Mouse (Mus musculus): ENCODE data around the gene B4gat1. TPM values are rescaled to one million over a fixed set of nuclear protein-coding genes. Genes with fewer than 3 reads are reported as not detected.

Gene B4gat1
- polyA plus RNA-seq, 1 experiment from 2014 or later: 44.8 TPM

DNA sequence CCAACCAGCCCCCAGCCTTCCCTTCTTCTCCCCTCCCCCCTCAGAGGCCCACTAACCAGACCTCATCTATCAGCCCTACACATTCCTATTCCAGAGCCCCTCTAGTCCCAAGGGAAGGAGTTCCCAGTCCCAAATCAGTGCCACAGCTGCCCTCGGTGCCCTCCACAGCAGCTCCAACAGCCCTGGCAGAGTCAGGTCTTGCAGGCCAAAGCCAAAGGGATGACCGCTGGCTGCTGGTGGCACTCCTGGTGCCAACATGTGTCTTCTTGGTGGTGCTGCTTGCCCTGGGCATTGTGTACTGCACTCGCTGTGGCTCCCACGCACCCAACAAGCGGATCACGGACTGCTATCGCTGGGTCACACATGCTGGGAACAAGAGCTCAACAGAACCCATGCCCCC is 31.4 kb downstream of the B4gat1 start:
- H3K36me3 ChIP-seq (ENCODE audit: control insufficient read depth, insufficient read depth, low read length): no peaks in the 10 kb centered on the region
- H3K27ac ChIP-seq (ENCODE audit: low read depth, low read length): peak overlapping the region; percentile 42; the same call in 1 of the 2 replicates
- H3K4me2 ChIP-seq (replicated peaks; ENCODE audit: low read depth, low read length): peak overlapping the region; percentile 52
- peaks cover 9% of the 10 kb centered on the region for H3K27me3 ChIP-seq (ENCODE audit: control insufficient read depth, insufficient read depth, low read length)
- no peaks in the 10 kb centered on the region for H3K9me3 ChIP-seq (ENCODE audit: control insufficient read depth, low read length)
- H3K4me1 ChIP-seq (ENCODE audit: control insufficient read depth, insufficient read depth, low read length): peaks cover 45% of the 10 kb centered on the region
- H3K4me3 ChIP-seq (ENCODE audit: low read length): peak overlapping the region; percentile 46
- no peak for ATAC-seq (ENCODE audit: low FRiP score, low TSS enrichment)
- WGBS: 82% methylated on average over 7 of the region's 7 CpGs
- peak overlapping the region; percentile 51; the same call in 1 of the 2 replicates for H3K9ac ChIP-seq (ENCODE audit: low read depth, low read length)

DNA sequence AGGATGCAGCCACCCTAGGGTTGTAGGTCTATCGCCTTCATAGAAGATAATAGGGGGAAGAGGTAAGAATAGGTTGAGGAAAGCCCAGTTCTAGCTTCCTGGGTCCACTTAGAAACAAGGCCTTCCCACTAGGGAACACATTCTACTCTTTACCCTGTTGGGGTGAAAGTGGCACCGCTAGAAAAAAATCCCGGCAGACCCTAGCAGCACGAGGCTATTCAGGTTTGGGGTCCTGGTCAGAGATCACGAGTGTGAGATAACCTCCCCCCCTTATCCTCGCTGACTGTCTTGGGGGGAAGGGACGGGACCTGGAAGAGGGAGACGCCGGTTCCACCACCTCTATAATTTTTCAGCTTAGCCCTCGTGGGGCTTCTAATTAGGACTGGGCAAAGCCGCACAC is 32.5 kb downstream of the B4gat1 start:
- peak overlapping the region; percentile 82 for H3K27ac ChIP-seq (ENCODE audit: low read depth, low read length)
- peaks cover 12% of the 10 kb centered on the region for H3K27me3 ChIP-seq (ENCODE audit: control insufficient read depth, insufficient read depth, low read length)
- H3K4me1 ChIP-seq (ENCODE audit: control insufficient read depth, insufficient read depth, low read length): peaks cover 37% of the 10 kb centered on the region

DNA sequence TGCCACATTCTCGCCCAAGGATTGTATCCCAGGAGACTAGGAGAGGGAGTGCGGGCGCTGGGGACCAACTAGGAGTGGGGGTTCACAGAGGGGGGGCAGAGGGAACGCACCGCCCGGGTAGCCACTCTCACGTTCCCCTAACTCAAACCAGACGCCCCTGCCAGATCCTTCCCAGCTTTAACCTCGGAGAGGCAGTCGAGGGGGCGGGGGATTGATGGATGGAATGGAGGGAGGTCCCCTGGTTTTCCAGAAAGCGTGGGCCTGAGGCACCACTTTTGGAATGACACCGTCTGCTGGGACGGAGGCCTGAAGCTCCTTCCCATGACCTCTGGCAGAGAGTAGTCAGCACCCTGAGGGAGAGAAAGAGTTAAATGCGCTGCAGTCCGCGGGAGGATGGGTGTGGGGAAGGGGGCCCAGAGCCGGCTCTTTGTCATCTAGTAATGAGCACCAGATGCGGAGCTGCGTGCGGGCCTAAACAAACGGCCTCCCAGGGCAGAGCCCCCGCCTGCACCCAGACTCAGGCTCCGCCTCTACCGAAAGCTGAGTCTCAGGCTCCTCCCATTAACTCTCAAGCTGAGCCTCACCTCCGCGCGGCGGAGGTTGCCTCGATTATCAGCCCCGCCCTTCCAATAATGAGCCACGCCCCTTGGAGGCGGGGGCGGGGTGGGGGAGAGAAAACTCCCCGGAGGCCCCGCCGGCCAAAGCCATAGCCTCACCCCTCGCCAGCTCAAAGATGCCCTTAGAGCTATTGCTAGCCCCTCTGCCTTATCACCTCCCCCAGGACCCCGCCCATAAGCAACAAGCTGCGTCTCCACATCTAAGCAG is 33.1 kb downstream of the B4gat1 start:
- WGBS: 2% methylated on average over 40 of the region's 40 CpGs
- no peaks in the 10 kb centered on the region for H3K9me3 ChIP-seq (ENCODE audit: control insufficient read depth, low read length)
- H3K4me1 ChIP-seq (ENCODE audit: control insufficient read depth, insufficient read depth, low read length): peaks cover 37% of the 10 kb centered on the region
- H3K27me3 ChIP-seq (ENCODE audit: control insufficient read depth, insufficient read depth, low read length): peaks cover 12% of the 10 kb centered on the region
- ATAC-seq (ENCODE audit: low FRiP score, low TSS enrichment): peak; percentile 84
- H3K9ac ChIP-seq (ENCODE audit: low read depth, low read length): peak overlapping the region; percentile 51
- peak overlapping the region; percentile 52 for H3K4me2 ChIP-seq (replicated peaks; ENCODE audit: low read depth, low read length)
- H3K36me3 ChIP-seq (ENCODE audit: control insufficient read depth, insufficient read depth, low read length): no peaks in the 10 kb centered on the region
- H3K4me3 ChIP-seq (ENCODE audit: low read length): peak overlapping the region; percentile 46
- H3K27ac ChIP-seq (ENCODE audit: low read depth, low read length): peak overlapping the region; percentile 82

More for the DNA sequence above, 32.5 kb downstream of the B4gat1 start:
- H3K36me3 ChIP-seq (ENCODE audit: control insufficient read depth, insufficient read depth, low read length): no peaks in the 10 kb centered on the region
- peak overlapping the region; percentile 52 for H3K4me2 ChIP-seq (replicated peaks; ENCODE audit: low read depth, low read length)
- no peak for ATAC-seq (ENCODE audit: low FRiP score, low TSS enrichment)
- WGBS: 12% methylated on average over 11 of the region's 11 CpGs
- peak overlapping the region; percentile 46 for H3K4me3 ChIP-seq (ENCODE audit: low read length)
- H3K9ac ChIP-seq (ENCODE audit: low read depth, low read length): peak overlapping the region; percentile 51
- H3K9me3 ChIP-seq (ENCODE audit: control insufficient read depth, low read length): no peaks in the 10 kb centered on the region

DNA sequence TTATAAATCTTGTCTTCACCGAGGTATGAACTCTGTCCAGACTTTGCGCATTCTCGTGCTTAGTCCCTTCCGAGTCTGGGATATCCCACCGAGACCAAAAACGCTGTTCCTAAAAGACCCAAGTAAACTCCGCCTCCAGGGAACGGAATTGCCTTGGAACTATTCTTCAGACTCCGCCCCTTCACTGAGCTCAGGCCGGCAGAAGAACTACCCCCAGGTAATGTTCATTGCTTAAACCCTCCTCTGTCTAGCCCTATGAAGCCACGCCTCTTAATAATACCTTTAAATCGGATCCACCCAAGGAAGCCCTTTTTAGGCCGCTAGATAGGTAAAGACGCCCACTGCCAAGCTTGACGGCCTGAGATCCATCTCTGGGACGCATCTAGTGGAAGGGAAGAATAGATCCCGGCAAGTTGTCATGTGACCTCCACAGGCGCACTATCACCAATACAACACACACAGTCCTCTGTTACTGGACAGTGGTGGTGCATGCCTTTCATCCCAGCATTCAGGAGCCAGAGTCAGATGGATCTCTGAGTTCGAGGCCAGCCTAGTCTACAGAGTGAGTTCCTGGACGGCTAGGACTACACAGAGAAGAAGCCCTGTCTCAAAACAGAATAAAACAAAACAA is 33.9 kb downstream of the B4gat1 start:
- peak overlapping the region; percentile 64 for H3K27ac ChIP-seq (ENCODE audit: low read depth, low read length)
- H3K9me3 ChIP-seq (ENCODE audit: control insufficient read depth, low read length): no peaks in the 10 kb centered on the region
- H3K4me2 ChIP-seq (replicated peaks; ENCODE audit: low read depth, low read length): peak overlapping the region; percentile 52
- peak overlapping the region; percentile 51; the same call in 1 of the 2 replicates for H3K9ac ChIP-seq (ENCODE audit: low read depth, low read length)
- H3K4me3 ChIP-seq (ENCODE audit: low read length): peak overlapping the region; percentile 46
- H3K27me3 ChIP-seq (ENCODE audit: control insufficient read depth, insufficient read depth, low read length): peaks cover 12% of the 10 kb centered on the region
- WGBS: 2% methylated on average over 20 of the region's 20 CpGs
- no peaks in the 10 kb centered on the region for H3K36me3 ChIP-seq (ENCODE audit: control insufficient read depth, insufficient read depth, low read length)
- peak; percentile 24 for ATAC-seq (ENCODE audit: low FRiP score, low TSS enrichment)
- peaks cover 29% of the 10 kb centered on the region for H3K4me1 ChIP-seq (ENCODE audit: control insufficient read depth, insufficient read depth, low read length)

DNA sequence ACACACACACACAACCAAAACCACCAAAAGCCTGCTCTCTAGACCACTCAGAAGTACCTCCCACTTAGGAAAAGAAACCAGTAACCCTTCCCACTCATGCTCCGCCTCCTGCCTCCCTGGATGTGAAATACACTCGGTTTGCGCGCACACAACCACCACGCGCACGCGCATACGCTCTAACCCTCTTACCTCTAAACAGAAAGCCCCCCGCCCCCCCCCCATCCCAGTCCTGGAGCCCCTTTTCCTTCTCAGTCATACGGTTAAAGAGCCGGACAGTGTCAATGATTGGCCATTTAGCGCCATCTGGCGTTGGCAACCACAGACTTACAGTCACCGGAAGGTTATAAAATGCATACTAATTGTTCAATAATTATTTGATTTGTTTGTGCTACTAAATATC is 34.4 kb downstream of the B4gat1 start:
- WGBS: 1% methylated on average over 15 of the region's 15 CpGs
- peak; percentile 21; the same call in 1 of the 2 replicates for ATAC-seq (ENCODE audit: low FRiP score, low TSS enrichment)
- Histone ChIP-seq H3K27ac (ENCODE audit: low read depth, low read length) (peak overlapping the region; percentile 64), H3K4me3 (ENCODE audit: low read length) (peak overlapping the region; percentile 46), H3K4me2 (replicated peaks; ENCODE audit: low read depth, low read length) (peak overlapping the region; percentile 52), H3K27me3 (ENCODE audit: control insufficient read depth, insufficient read depth, low read length) (peaks cover 12% of the 10 kb centered on the region), H3K36me3 (ENCODE audit: control insufficient read depth, insufficient read depth, low read length) (no peaks in the 10 kb centered on the region), H3K9ac (ENCODE audit: low read depth, low read length) (no peak overlapping the region; the same call in 1 of the 2 replicates), H3K9me3 (ENCODE audit: control insufficient read depth, low read length) (no peaks in the 10 kb centered on the region), H3K4me1 (ENCODE audit: control insufficient read depth, insufficient read depth, low read length) (peaks cover 26% of the 10 kb centered on the region)

DNA sequence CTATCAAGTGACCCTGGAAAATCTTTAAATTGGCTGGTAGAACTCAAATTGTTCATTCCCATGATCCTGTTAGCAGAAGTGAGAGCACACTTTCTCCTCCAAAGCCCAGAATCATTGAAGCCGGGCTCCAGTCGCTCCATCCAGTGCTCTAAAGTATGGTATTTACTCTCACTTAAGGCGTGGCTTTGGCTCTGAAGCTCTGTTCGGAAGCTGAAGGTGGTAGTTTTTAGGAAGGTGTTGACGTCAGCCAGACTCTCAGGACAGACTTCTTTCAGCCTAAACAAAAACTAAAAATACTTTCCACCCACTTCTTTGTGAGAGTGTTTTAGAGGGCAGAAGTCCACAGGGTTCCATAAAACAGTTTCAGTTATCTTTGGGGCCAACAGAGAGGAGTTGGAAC is 34.9 kb downstream of the B4gat1 start:
- Histone ChIP-seq H3K27me3 (ENCODE audit: control insufficient read depth, insufficient read depth, low read length) (peaks cover 8% of the 10 kb centered on the region), H3K9ac (ENCODE audit: low read depth, low read length) (0 out of 2 replicates have a peak overlapping the region, but pooled peaks have one; percentile 14), H3K4me1 (ENCODE audit: control insufficient read depth, insufficient read depth, low read length) (peaks cover 22% of the 10 kb centered on the region), H3K4me3 (ENCODE audit: low read length) (no peak overlapping the region), H3K9me3 (ENCODE audit: control insufficient read depth, low read length) (no peaks in the 10 kb centered on the region), H3K27ac (ENCODE audit: low read depth, low read length) (no peak overlapping the region), H3K36me3 (ENCODE audit: control insufficient read depth, insufficient read depth, low read length) (no peaks in the 10 kb centered on the region), H3K4me2 (replicated peaks; ENCODE audit: low read depth, low read length) (no peak overlapping the region)
- ATAC-seq (ENCODE audit: low FRiP score, low TSS enrichment): no peak
- 38% methylated on average over 5 of the region's 5 CpGs for WGBS

DNA sequence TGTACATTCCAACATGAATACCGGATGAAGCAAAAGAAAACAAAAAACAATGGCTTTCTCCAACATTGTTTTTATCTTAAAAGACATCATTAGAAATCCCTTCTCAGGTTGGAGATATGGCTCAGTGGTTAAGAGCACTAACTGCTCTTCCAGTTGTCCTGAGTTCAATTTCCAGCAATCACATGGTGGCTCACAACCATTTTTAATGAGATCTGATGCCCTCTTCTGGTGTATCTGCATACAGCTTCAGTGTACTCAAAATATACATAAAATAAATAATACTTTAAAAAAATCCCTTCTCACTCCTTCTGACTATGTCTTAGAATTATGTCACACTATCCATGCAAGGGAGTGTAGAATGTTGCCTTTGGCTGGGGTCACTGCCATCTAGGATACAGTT is 40.7 kb downstream of the B4gat1 start:
- Histone ChIP-seq H3K27me3 (ENCODE audit: control insufficient read depth, insufficient read depth, low read length) (peaks cover 49% of the 10 kb centered on the region), H3K9me3 (ENCODE audit: control insufficient read depth, low read length) (no peaks in the 10 kb centered on the region), H3K4me1 (ENCODE audit: control insufficient read depth, insufficient read depth, low read length) (no peaks in the 10 kb centered on the region), H3K9ac (ENCODE audit: low read depth, low read length) (no peak overlapping the region), H3K4me3 (ENCODE audit: low read length) (no peak overlapping the region), H3K36me3 (ENCODE audit: control insufficient read depth, insufficient read depth, low read length) (no peaks in the 10 kb centered on the region), H3K4me2 (replicated peaks; ENCODE audit: low read depth, low read length) (no peak overlapping the region), H3K27ac (ENCODE audit: low read depth, low read length) (no peak overlapping the region)
- no peak for ATAC-seq (ENCODE audit: low FRiP score, low TSS enrichment)
- 100% methylated on average over 1 of the region's 1 CpGs for WGBS

DNA sequence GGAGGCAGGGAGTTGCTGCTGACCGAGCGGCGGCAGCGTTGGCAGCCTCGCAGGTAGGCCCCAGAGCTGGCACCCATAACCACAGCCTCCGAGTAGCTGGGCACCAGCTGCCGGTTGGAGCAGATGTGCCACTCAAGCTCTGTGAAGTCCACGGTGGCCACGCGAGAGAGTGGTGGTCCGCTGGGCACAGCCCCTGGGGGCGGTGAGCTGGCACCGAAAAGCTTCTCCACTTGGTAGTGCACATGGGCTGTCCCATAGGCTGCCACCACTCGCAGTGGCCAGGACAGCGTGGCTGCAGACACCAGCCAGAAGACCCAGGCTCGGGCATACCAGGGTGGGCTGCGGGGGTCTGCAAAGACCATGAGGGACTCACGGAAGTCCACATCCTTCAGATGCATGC is 43.4 kb downstream of the B4gat1 start:
- Histone ChIP-seq H3K4me3 (ENCODE audit: low read length) (no peak overlapping the region), H3K4me1 (ENCODE audit: control insufficient read depth, insufficient read depth, low read length) (0 out of 2 replicates have a peak, but pooled peaks cover 3% of the 10 kb centered on the region), H3K4me2 (replicated peaks; ENCODE audit: low read depth, low read length) (no peak overlapping the region), H3K9me3 (ENCODE audit: control insufficient read depth, low read length) (no peaks in the 10 kb centered on the region), H3K27ac (ENCODE audit: low read depth, low read length) (no peak overlapping the region), H3K27me3 (ENCODE audit: control insufficient read depth, insufficient read depth, low read length) (peaks cover 67% of the 10 kb centered on the region), H3K9ac (ENCODE audit: low read depth, low read length) (no peak overlapping the region), H3K36me3 (ENCODE audit: control insufficient read depth, insufficient read depth, low read length) (no peaks in the 10 kb centered on the region)
- ATAC-seq (ENCODE audit: low FRiP score, low TSS enrichment): no peak
- WGBS: 72% methylated on average over 15 of the region's 18 CpGs

DNA sequence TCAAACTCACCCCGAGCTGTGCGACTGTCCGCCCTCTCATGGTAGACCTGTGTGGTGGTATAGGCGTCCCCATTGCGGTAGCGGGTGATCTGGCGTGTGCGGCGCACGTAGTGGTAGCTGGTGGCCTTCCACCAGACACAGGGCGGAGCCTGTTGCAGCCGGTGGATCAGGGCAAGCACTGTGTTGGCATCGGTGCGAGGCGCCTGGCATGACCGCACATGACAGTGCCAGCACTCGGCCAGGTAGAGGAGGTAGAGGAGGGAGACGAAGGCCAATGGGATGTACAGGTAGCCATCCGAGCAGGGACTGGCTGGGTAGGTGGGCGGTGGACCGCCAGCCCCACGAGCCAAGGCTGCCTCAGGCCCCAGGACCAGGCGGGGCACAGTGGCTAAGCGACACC is 44.0 kb downstream of the B4gat1 start:
- no peak overlapping the region for H3K9ac ChIP-seq (ENCODE audit: low read depth, low read length)
- WGBS: 66% methylated on average over 24 of the region's 24 CpGs
- no peak overlapping the region for H3K4me2 ChIP-seq (replicated peaks; ENCODE audit: low read depth, low read length)
- H3K36me3 ChIP-seq (ENCODE audit: control insufficient read depth, insufficient read depth, low read length): no peaks in the 10 kb centered on the region
- no peak overlapping the region for H3K4me3 ChIP-seq (ENCODE audit: low read length)
- 0 out of 2 replicates have a peak, but pooled peaks cover 7% of the 10 kb centered on the region for H3K4me1 ChIP-seq (ENCODE audit: control insufficient read depth, insufficient read depth, low read length)
- H3K27me3 ChIP-seq (ENCODE audit: control insufficient read depth, insufficient read depth, low read length): peaks cover 67% of the 10 kb centered on the region
- no peaks in the 10 kb centered on the region for H3K9me3 ChIP-seq (ENCODE audit: control insufficient read depth, low read length)
- H3K27ac ChIP-seq (ENCODE audit: low read depth, low read length): no peak overlapping the region
- ATAC-seq (ENCODE audit: low FRiP score, low TSS enrichment): no peak

All from kidney, embryonic 14.5 days (tissue).